Mouse (Mus musculus) C2C12 (cell line): ENCODE measurements around the gene Wipf2.

Experiments
- CEBPB ChIP-seq: IDR thresholded peaks from one replicate; pipeline ENCODE4 v1.6.1; 2011; ENCODE audit warnings: low read depth, mild to moderate bottlenecking, control low read depth, moderate library complexity
- CTCF ChIP-seq: IDR thresholded peaks from one replicate; pipeline ENCODE4 v1.5.1; 2011; ENCODE audit not compliant: control insufficient read depth, insufficient read depth, insufficient read length
- FOSL1 ChIP-seq: IDR thresholded peaks from one replicate; pipeline ENCODE4 v1.8.0; 2011; ENCODE audit warnings: mild to moderate bottlenecking, low read length; ENCODE audit not compliant: poor library complexity, insufficient read depth, severe bottlenecking
- MAX ChIP-seq: IDR thresholded peaks from one replicate; pipeline ENCODE4 v1.6.1; 2011; ENCODE audit warnings: mild to moderate bottlenecking, control low read depth
- MYOG ChIP-seq: IDR thresholded peaks from one replicate; pipeline ENCODE4 v1.6.1; 2011; ENCODE audit not compliant: control insufficient read depth, insufficient read length; ENCODE audit errors: extremely low read depth
- USF1 ChIP-seq: IDR thresholded peaks from one replicate; pipeline ENCODE4 v1.6.1; 2011; ENCODE audit warnings: low read depth, mild to moderate bottlenecking, control low read depth, moderate library complexity

GRCm38 (mm10) chr11:98839897-98840296, 23.5 kb upstream of the Wipf2 start:
- no peak for TF ChIP-seq CTCF
- no peak for TF ChIP-seq USF1
- TF ChIP-seq FOSL1: no peak
- no peak for TF ChIP-seq MAX
- TF ChIP-seq CEBPB: no peak
- TF ChIP-seq MYOG: no peak
